Mouse (Mus musculus) kidney, embryonic 15.5 days (tissue): ENCODE measurements around the gene Ttc8. TPM values are rescaled to one million over a fixed set of nuclear protein-coding genes. Genes with fewer than 3 reads are reported as not detected.

ENCODE experiments used
- polyA plus RNA-seq: library from polyadenylated mRNA; unstranded; fragments of >200 nt; fragmentation: Nextera tagmentation; extraction: Ambion mirVana; gene quantifications from 2 replicates; pipeline ENCODE4 v1.2.1, GENCODE M21; 2015

Gene Ttc8
- polyA plus RNA-seq, 1 experiment from 2014 or later, result 32.6 TPM

Other genes starting within 250 kb of the Ttc8 start
- 6.6 and 7.1 TPM in 2 replicates for gene Ptpn21, start 183.2 kb upstream of the Ttc8 start, polyA plus RNA-seq
- 127 and 128 TPM in 2 replicates for gene Zc3h14, start 173.6 kb upstream of the Ttc8 start, polyA plus RNA-seq
- 4.2 and 5.2 TPM in 2 replicates for gene Eml5, start 19.1 kb upstream of the Ttc8 start, polyA plus RNA-seq